Mouse (Mus musculus): Measurements from ENCODE around the gene Pakap.

- TF ChIP-seq CTCF (IDR thresholded peaks at IDR 0.05; ENCODE audit: low read depth, low read length) (no peak), POLR2A (IDR thresholded peaks at IDR 0.05; ENCODE audit: extremely low read depth, insufficient read depth, low read length) (no peak)
These were observed 162.1 kb downstream of the Pakap start for GRCm38 (mm10) chr4:57730047-57730446.

Measured in liver, adult 2 months (tissue).